In the genomic region with DNA sequence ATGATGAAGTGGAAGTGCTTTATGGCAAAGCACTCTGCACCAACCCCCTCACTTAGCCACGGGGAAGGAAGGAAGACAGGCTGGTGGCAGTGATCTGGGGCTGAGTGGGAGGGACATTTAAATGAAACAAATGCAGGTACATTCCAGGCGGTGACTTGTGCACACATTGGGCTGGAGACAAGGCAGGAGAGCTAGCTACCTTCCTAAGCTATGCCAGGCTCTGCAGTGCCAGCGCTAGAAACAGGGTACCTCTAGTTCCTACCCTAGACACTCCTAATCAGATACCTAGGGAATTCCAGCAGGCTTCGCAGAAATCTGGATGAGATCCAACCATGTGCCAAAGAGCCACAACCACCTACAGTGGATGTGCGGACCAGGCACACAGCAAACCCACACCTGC, we compare ENCODE assay signal across 8 mouse cellular contexts. TPM values are rescaled to one million over a fixed set of nuclear protein-coding genes. Genes with fewer than 3 reads are reported as not detected.
DNase-seq lines count a peak whose midpoint lies in the region.
"Had no signal": no experiment of that assay in that cellular context is flagged by ENCODE, and none has a peak within 500 bp of the region (broad histone marks: within the 10 kb centered on the region; RNA-seq: fewer than 3 reads in every experiment).

No protein-coding gene starts in this region.

- peak; percentile 7 for DNase-seq in layer of hippocampus, adult 9-11 months
- no peak for DNase-seq in layer of hippocampus, adult 11-12 months (ENCODE audit: low spot score)
- DNase-seq in right cerebral cortex, postnatal 25 days, result peak; percentile 37
- DNase-seq in right cerebral cortex, postnatal 10 days (ENCODE audit: low spot score in 2 of 2), result no peak
- DNase-seq in left cerebral cortex, adult 8-10 months (ENCODE audit: low spot score in 2 of 2), result peak; percentile 30 to 56
- DNase-seq in liver, result no peak
- DNase-seq in urinary bladder, postnatal 14 days (ENCODE audit: low spot score), result no peak
- DNase-seq: cerebellum, adult 11-12 months had no signal

RNA-seq across cellular contexts. Expression of gene Bms1, which starts 46.5 kb away (rescaled TPM):
- 10 to 100 TPM; 23.0 to 27.5 (median 24.8) TPM for total RNA-seq in left cerebral cortex, adult 8-10 months (2022)

Comparison
In these comparisons a context has a peak if more than half of its experiments do, and no peak if none do; other contexts are left out.
1. DNase-seq: peak in layer of hippocampus, adult 9-11 months (single experiment), right cerebral cortex, postnatal 25 days (single experiment) and left cerebral cortex, adult 8-10 months (2 of 2); none in layer of hippocampus, adult 11-12 months (single experiment), right cerebral cortex, postnatal 10 days (0 of 2), liver (single experiment) and urinary bladder, postnatal 14 days (single experiment).